In the genomic region with DNA sequence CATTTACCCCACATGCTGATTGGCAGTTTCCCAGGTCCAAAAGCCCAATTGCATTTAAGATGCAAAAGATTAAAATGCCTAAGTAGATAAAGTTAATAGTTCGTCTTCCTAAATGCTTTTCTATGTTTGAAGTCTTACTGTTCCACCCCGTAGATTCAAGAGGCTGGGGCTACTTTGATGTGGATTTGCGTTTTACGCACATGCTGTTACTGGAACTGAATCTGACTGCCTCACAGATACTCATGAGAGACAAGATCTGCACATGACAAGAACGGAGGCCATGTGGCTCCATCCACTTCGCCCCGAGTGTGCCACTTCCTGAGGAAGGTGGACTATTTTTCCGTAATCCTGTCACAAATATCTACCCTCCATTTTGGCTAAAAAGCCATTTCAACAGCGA, we compare ENCODE assay signal across 15 mouse cellular contexts.
A peak's percentile ranks its signal among the peaks of the same experiment; 100 is the strongest.
DNase-seq lines count a peak whose midpoint lies in the region; ATAC-seq and TF ChIP-seq lines count a peak whose summit lies in the region.
"Had no signal": no experiment of that assay in that cellular context is flagged by ENCODE, and none has a peak within 500 bp of the region (broad histone marks: within the 10 kb centered on the region; RNA-seq: fewer than 3 reads in every experiment).

No protein-coding gene starts in this region.

- WGBS in hindbrain, embryonic 12.5 days: 73% methylated on average over 9 of the region's 9 CpGs
- WGBS in hindbrain, embryonic 16.5 days: 56% methylated on average over 9 of the region's 9 CpGs
- 34% methylated on average over 9 of the region's 9 CpGs for WGBS in spleen, adult 2 months
- WGBS in neural tube, embryonic 15.5 days: 37% methylated on average over 9 of the region's 9 CpGs

- H3K4me3 ChIP-seq in hindbrain, embryonic 12.5 days: no peak overlapping the region
- no peak overlapping the region for H3K4me3 ChIP-seq in hindbrain, embryonic 16.5 days (ENCODE audit: low read length)
- H3K4me3 ChIP-seq in spleen, adult 2 months (ENCODE audit: extremely low read depth, insufficient read depth, insufficient read length): no peak overlapping the region
- no peak overlapping the region for H3K4me3 ChIP-seq in neural tube, embryonic 15.5 days (replicated peaks)
- H3K4me3 ChIP-seq: forebrain, embryonic 13.5 days; kidney, embryonic 15.5 days; megakaryocyte, embryonic 14.5 days had no signal

- DNase-seq in spleen, adult 2 months (ENCODE audit: low read depth in 1 of 2, low spot score in 2 of 2): peak; percentile 12 to 61
- no peak for DNase-seq in spleen, postnatal 14 days (ENCODE audit: low spot score in 2 of 2)
- no peak for DNase-seq in cerebellum, postnatal 14 days
- DNase-seq in embryo, embryonic 11 days: no peak
- DNase-seq: B cell, adult 2 months; cerebellum, adult 11-12 months; gastrocnemius, postnatal 14 days; lung, adult 2 months had no signal

- TF ChIP-seq CTCF in spleen, adult 2 months (IDR thresholded peaks at IDR 0.05; ENCODE audit: extremely low read depth, insufficient read depth, insufficient read length, insufficient replicate concordance): no peak

- H3K9ac ChIP-seq in hindbrain, embryonic 12.5 days: no peak overlapping the region
- no peak overlapping the region for H3K9ac ChIP-seq in hindbrain, embryonic 16.5 days (ENCODE audit: low read depth, low read length)
- H3K9ac ChIP-seq in neural tube, embryonic 15.5 days (replicated peaks): no peak overlapping the region
- H3K9ac ChIP-seq: forebrain, embryonic 13.5 days; kidney, embryonic 15.5 days had no signal

- no peaks in the 10 kb centered on the region for H3K36me3 ChIP-seq in hindbrain, embryonic 12.5 days
- H3K36me3 ChIP-seq in hindbrain, embryonic 16.5 days (ENCODE audit: control insufficient read depth, insufficient read depth, low read length): no peaks in the 10 kb centered on the region
- H3K36me3 ChIP-seq in spleen, adult 2 months (ENCODE audit: control insufficient read depth, insufficient read depth, low read length): no peaks in the 10 kb centered on the region
- no peaks in the 10 kb centered on the region for H3K36me3 ChIP-seq in neural tube, embryonic 15.5 days
- H3K36me3 ChIP-seq: kidney, embryonic 15.5 days had no signal

- no peak for ATAC-seq in hindbrain, embryonic 12.5 days (ENCODE audit: low FRiP score)
- no peak for ATAC-seq in hindbrain, embryonic 16.5 days
- no peak for ATAC-seq in neural tube, embryonic 15.5 days (ENCODE audit: low FRiP score)
- ATAC-seq: forebrain, embryonic 13.5 days; inflammation-experienced regulatory T-cells, adult 6 months had no signal

- H3K27me3 ChIP-seq in hindbrain, embryonic 12.5 days: no peaks in the 10 kb centered on the region
- H3K27me3 ChIP-seq in hindbrain, embryonic 16.5 days (replicated peaks; ENCODE audit: control insufficient read depth, insufficient read depth, low read length): no peaks in the 10 kb centered on the region
- no peaks in the 10 kb centered on the region for H3K27me3 ChIP-seq in spleen, adult 2 months (ENCODE audit: control insufficient read depth, insufficient read depth, low read length)
- H3K27me3 ChIP-seq in neural tube, embryonic 15.5 days (replicated peaks): no peaks in the 10 kb centered on the region
- H3K27me3 ChIP-seq: forebrain, embryonic 13.5 days; kidney, embryonic 15.5 days had no signal

- TF ChIP-seq POLR2A in spleen, adult 2 months (IDR thresholded peaks at IDR 0.05; ENCODE audit: low read depth, low read length): no peak

- no peaks in the 10 kb centered on the region for H3K9me3 ChIP-seq in hindbrain, embryonic 12.5 days (replicated peaks)
- H3K9me3 ChIP-seq in hindbrain, embryonic 16.5 days (ENCODE audit: control insufficient read depth, low read length): no peaks in the 10 kb centered on the region
- H3K9me3 ChIP-seq in neural tube, embryonic 15.5 days (replicated peaks): no peaks in the 10 kb centered on the region
- H3K9me3 ChIP-seq: forebrain, embryonic 13.5 days; kidney, embryonic 15.5 days; megakaryocyte, embryonic 14.5 days had no signal

- H3K27ac ChIP-seq in hindbrain, embryonic 12.5 days: peak overlapping the region; percentile 74
- no peak overlapping the region; the same call in 1 of the 2 replicates for H3K27ac ChIP-seq in hindbrain, embryonic 16.5 days (ENCODE audit: low read depth, low read length)
- peak overlapping the region; percentile 50; the same call in 1 of the 2 replicates for H3K27ac ChIP-seq in spleen, adult 2 months (ENCODE audit: insufficient read depth, low read length)
- H3K27ac ChIP-seq in neural tube, embryonic 15.5 days (replicated peaks): 0 out of 2 replicates have a peak overlapping the region, but pooled peaks have one; percentile 49
- H3K27ac ChIP-seq: kidney, embryonic 15.5 days had no signal

- no peak overlapping the region for H3K4me2 ChIP-seq in hindbrain, embryonic 12.5 days (replicated peaks)
- no peak overlapping the region for H3K4me2 ChIP-seq in hindbrain, embryonic 16.5 days (ENCODE audit: low read length)
- no peak overlapping the region for H3K4me2 ChIP-seq in neural tube, embryonic 15.5 days
- H3K4me2 ChIP-seq: forebrain, embryonic 13.5 days; kidney, embryonic 15.5 days had no signal

- peaks cover 19% of the 10 kb centered on the region for H3K4me1 ChIP-seq in hindbrain, embryonic 12.5 days
- H3K4me1 ChIP-seq in hindbrain, embryonic 16.5 days (ENCODE audit: control insufficient read depth, insufficient read depth, low read depth, low read length): peaks cover 5% of the 10 kb centered on the region
- H3K4me1 ChIP-seq in spleen, adult 2 months (ENCODE audit: control insufficient read depth, insufficient read depth, insufficient read length): no peaks in the 10 kb centered on the region
- H3K4me1 ChIP-seq in neural tube, embryonic 15.5 days: peaks cover 29% of the 10 kb centered on the region
- H3K4me1 ChIP-seq: megakaryocyte, embryonic 14.5 days had no signal

Comparison
In these comparisons a context has a peak if more than half of its experiments do, and no peak if none do; other contexts are left out.
1. DNase-seq: peak in spleen, adult 2 months (2 of 2); none in spleen, postnatal 14 days (0 of 2), cerebellum, postnatal 14 days (0 of 2) and embryo, embryonic 11 days (single experiment).